Mouse (Mus musculus) hindbrain, postnatal 0 days (tissue): ENCODE results near the gene Raver2. TPM values are rescaled to one million over a fixed set of nuclear protein-coding genes. Genes with fewer than 3 reads are reported as not detected.
A peak's percentile ranks its signal among the peaks of the same experiment; 100 is the strongest.

Experiments used
- ATAC-seq: fragments of 200-750 bp; cut with Nextera tagmentation; 2 replicates; pipeline ENCODE4 v1.8.0; 2017; ENCODE audit warnings: mild to moderate bottlenecking, moderate TSS enrichment, moderate library complexity
- DNase-seq: peaks from one replicate; pipeline ENCODE4 v3.0.0-alpha.2; 2015; ENCODE audit warnings: low spot score
- H3K27ac ChIP-seq: fragments of 300-500 bp; sonication (generic); 2 replicates; pipeline ENCODE4 v1.5.1; 2014; ENCODE audit warnings: mild to moderate bottlenecking
- H3K27me3 ChIP-seq: fragments of 300-500 bp; sonication (generic); 2 replicates; pipeline ENCODE4 v1.6.1; 2014; ENCODE audit warnings: low read length, mixed read lengths; ENCODE audit not compliant: insufficient read depth
- H3K36me3 ChIP-seq: fragments of 300-500 bp; sonication (generic); 2 replicates; pipeline ENCODE4 v1.6.1; 2014; ENCODE audit warnings: low read length, mixed read lengths; ENCODE audit not compliant: insufficient read depth
- H3K4me1 ChIP-seq: fragments of 300-500 bp; sonication (generic); 2 replicates; pipeline ENCODE4 v1.6.1; 2014; ENCODE audit warnings: antibody characterized with exemption, low read length, mixed read lengths; ENCODE audit not compliant: insufficient read depth
- H3K4me2 ChIP-seq: fragments of 300-500 bp; sonication (generic); 2 replicates; pipeline ENCODE4 v1.6.1; 2014; ENCODE audit warnings: low read depth, mild to moderate bottlenecking, low read length, moderate library complexity, mixed read lengths
- H3K4me3 ChIP-seq: fragments of 300-500 bp; sonication (generic); 2 replicates; pipeline ENCODE4 v1.5.1; 2014; ENCODE audit warnings: low read length
- H3K9ac ChIP-seq: fragments of 300-500 bp; sonication (generic); replicated peaks from 2 replicates; pipeline ENCODE4 v1.6.1; 2014; ENCODE audit warnings: mild to moderate bottlenecking, low read length, moderate library complexity, mixed read lengths
- H3K9me3 ChIP-seq: fragments of 300-500 bp; sonication (generic); 2 replicates; pipeline ENCODE4 v1.6.1; 2016; ENCODE audit warnings: low read length, mixed read lengths
- CTCF ChIP-seq: IDR thresholded peaks from 2 replicates; pipeline ENCODE4 v1.5.1; 2016; ENCODE audit warnings: antibody characterized with exemption, control low read depth, low read depth
- WGBS: fragments of 180-500 bp; shearing (Covaris S2); extraction: QIAGEN DNeasy Blood & Tissue Kit; methylation state at CpG from one replicate; pipeline ENCODE4 v1.1.7; 2014; 5-methylcytosine and 5-hydroxymethylcytosine counted together
- polyA plus RNA-seq: library from polyadenylated mRNA; unstranded; fragments of >200 nt; fragmentation: Nextera tagmentation; extraction: Ambion mirVana; gene quantifications from 2 replicates; pipeline ENCODE4 v1.2.1, GENCODE M21; 2015
- total RNA-seq: library from RNA; depleted of rRNA; stranded (reverse); fragments of >200 nt; gene quantifications from 2 replicates; pipeline ENCODE4 v1.2.3, GENCODE M21; 2014

Gene Raver2
- total and polyA plus RNA-seq, 2 experiments from 2014 or later: 6.6 to 20.2 TPM

- TF ChIP-seq CTCF: no peak
- no peak for DNase-seq
- no peaks in the 10 kb centered on the region for H3K36me3 ChIP-seq
- no peaks in the 10 kb centered on the region for H3K9me3 ChIP-seq
- no peak overlapping the region for H3K4me2 ChIP-seq
- no peak overlapping the region for H3K27ac ChIP-seq
- no peaks in the 10 kb centered on the region for H3K4me1 ChIP-seq
- ATAC-seq: no peak
- no peak overlapping the region for H3K4me3 ChIP-seq
- 75% methylated on average over 10 of the region's 10 CpGs for WGBS
- no peaks in the 10 kb centered on the region for H3K27me3 ChIP-seq
- 0 out of 2 replicates have a peak overlapping the region, but pooled peaks have one; percentile 21 for H3K9ac ChIP-seq
These were observed 24.5 kb downstream of the Raver2 start for GRCm38 (mm10) chr4:101093292-101093691.

GRCm38 (mm10) chr4:101107122-101107521, 38.3 kb downstream of the Raver2 start:
- TF ChIP-seq CTCF: no peak
- no peak overlapping the region for H3K4me3 ChIP-seq
- no peaks in the 10 kb centered on the region for H3K27me3 ChIP-seq
- peaks cover 10% of the 10 kb centered on the region for H3K36me3 ChIP-seq
- no peak for DNase-seq
- no peaks in the 10 kb centered on the region for H3K4me1 ChIP-seq
- H3K4me2 ChIP-seq: no peak overlapping the region
- H3K9ac ChIP-seq: no peak overlapping the region
- peaks cover 9% of the 10 kb centered on the region; the same call in 1 of the 2 replicates for H3K9me3 ChIP-seq
- WGBS: 84% methylated on average over 12 of the region's 12 CpGs
- H3K27ac ChIP-seq: no peak overlapping the region
- ATAC-seq: no peak

GRCm38 (mm10) chr4:101121002-101121401, 52.2 kb downstream of the Raver2 start:
- H3K36me3 ChIP-seq: no peaks in the 10 kb centered on the region; the same call in 1 of the 2 replicates
- WGBS: 88% methylated on average over 7 of the region's 7 CpGs
- no peaks in the 10 kb centered on the region for H3K9me3 ChIP-seq
- H3K4me3 ChIP-seq: no peak overlapping the region
- no peak for TF ChIP-seq CTCF
- no peak overlapping the region for H3K27ac ChIP-seq
- no peaks in the 10 kb centered on the region for H3K4me1 ChIP-seq
- no peaks in the 10 kb centered on the region for H3K27me3 ChIP-seq
- DNase-seq: no peak
- ATAC-seq: no peak
- H3K4me2 ChIP-seq: no peak overlapping the region
- no peak overlapping the region for H3K9ac ChIP-seq

- Histone ChIP-seq H3K27ac (no peak overlapping the region), H3K36me3 (no peaks in the 10 kb centered on the region), H3K9me3 (no peaks in the 10 kb centered on the region), H3K4me3 (no peak overlapping the region), H3K4me1 (no peaks in the 10 kb centered on the region), H3K4me2 (no peak overlapping the region), H3K27me3 (no peaks in the 10 kb centered on the region), H3K9ac (no peak overlapping the region)
- DNase-seq (peak; percentile 20), ATAC-seq (0 out of 2 replicates have a peak, but pooled peaks have one; percentile 49)
- WGBS: 63% methylated on average over 8 of the region's 8 CpGs
- TF ChIP-seq CTCF: no peak
These were observed 66.2 kb downstream of the Raver2 start for GRCm38 (mm10) chr4:101135013-101135412.

- H3K27me3 ChIP-seq: no peaks in the 10 kb centered on the region
- no peak overlapping the region for H3K27ac ChIP-seq
- no peak for TF ChIP-seq CTCF
- no peak for DNase-seq
- 82% methylated on average over 14 of the region's 14 CpGs for WGBS
- ATAC-seq: no peak
- H3K4me3 ChIP-seq: no peak overlapping the region
- no peaks in the 10 kb centered on the region for H3K4me1 ChIP-seq
- no peak overlapping the region for H3K4me2 ChIP-seq
- H3K9me3 ChIP-seq: no peaks in the 10 kb centered on the region
- H3K36me3 ChIP-seq: no peaks in the 10 kb centered on the region
- H3K9ac ChIP-seq: no peak overlapping the region
These were observed 67.1 kb downstream of the Raver2 start for GRCm38 (mm10) chr4:101135909-101136308.

GRCm38 (mm10) chr4:101137975-101138374, 69.2 kb downstream of the Raver2 start:
- Histone ChIP-seq H3K4me2 (no peak overlapping the region), H3K4me3 (no peak overlapping the region), H3K27me3 (no peaks in the 10 kb centered on the region), H3K36me3 (no peaks in the 10 kb centered on the region), H3K9ac (no peak overlapping the region), H3K4me1 (no peaks in the 10 kb centered on the region), H3K9me3 (no peaks in the 10 kb centered on the region), H3K27ac (no peak overlapping the region)
- ATAC-seq: no peak
- DNase-seq: no peak
- TF ChIP-seq CTCF: no peak
- WGBS: 72% methylated on average over 11 of the region's 11 CpGs

GRCm38 (mm10) chr4:101141768-101142167, 73.0 kb downstream of the Raver2 start:
- no peaks in the 10 kb centered on the region for H3K36me3 ChIP-seq
- H3K9me3 ChIP-seq: no peaks in the 10 kb centered on the region
- H3K4me3 ChIP-seq: no peak overlapping the region
- ATAC-seq: no peak
- 82% methylated on average over 5 of the region's 5 CpGs for WGBS
- no peak overlapping the region for H3K4me2 ChIP-seq
- no peak overlapping the region for H3K27ac ChIP-seq
- no peak overlapping the region for H3K9ac ChIP-seq
- no peak for TF ChIP-seq CTCF
- no peaks in the 10 kb centered on the region for H3K4me1 ChIP-seq
- H3K27me3 ChIP-seq: no peaks in the 10 kb centered on the region
- no peak for DNase-seq
